Mouse (Mus musculus) hindbrain, embryonic 11.5 days (tissue): ENCODE measurements around the gene Npat. TPM values are rescaled to one million over a fixed set of nuclear protein-coding genes. Genes with fewer than 3 reads are reported as not detected.

ENCODE experiments used
- ATAC-seq: fragments of 200-750 bp; cut with Nextera tagmentation; 2 replicates; pipeline ENCODE4 v1.8.0; 2017; ENCODE audit warnings: mild to moderate bottlenecking, moderate TSS enrichment, moderate library complexity; ENCODE audit not compliant: low FRiP score
- DNase-seq: peaks from one replicate; pipeline ENCODE4 v3.0.0-alpha.2; 2015; ENCODE audit warnings: low spot score
- H3K27ac ChIP-seq: fragments of 300-500 bp; sonication (generic); 2 replicates; pipeline ENCODE4 v1.5.1; 2014; ENCODE audit warnings: mild to moderate bottlenecking, low read depth, low read length
- H3K27me3 ChIP-seq: fragments of 300-500 bp; sonication (generic); 2 replicates; pipeline ENCODE4 v1.6.1; 2014; ENCODE audit warnings: mild to moderate bottlenecking, low read length, moderate library complexity, mixed read lengths; ENCODE audit not compliant: control insufficient read depth, insufficient read depth
- H3K36me3 ChIP-seq: fragments of 300-500 bp; sonication (generic); 2 replicates; pipeline ENCODE4 v1.6.1; 2014; ENCODE audit warnings: mild to moderate bottlenecking, low read length, moderate library complexity, mixed read lengths; ENCODE audit not compliant: control insufficient read depth, insufficient read depth
- H3K4me1 ChIP-seq: fragments of 300-500 bp; sonication (generic); replicated peaks from 2 replicates; pipeline ENCODE4 v1.6.1; 2014; ENCODE audit warnings: low read length, mixed read lengths; ENCODE audit not compliant: control insufficient read depth, insufficient read depth
- H3K4me2 ChIP-seq: fragments of 300-500 bp; sonication (generic); replicated peaks from 2 replicates; pipeline ENCODE4 v1.6.1; 2014; ENCODE audit warnings: mild to moderate bottlenecking, low read depth, low read length
- H3K4me3 ChIP-seq: fragments of 300-500 bp; sonication (generic); 2 replicates; pipeline ENCODE4 v1.5.1; 2014; ENCODE audit warnings: low read depth, low read length
- H3K9ac ChIP-seq: fragments of 300-500 bp; sonication (generic); 2 replicates; pipeline ENCODE4 v1.6.1; 2014; ENCODE audit warnings: low read depth, low read length
- H3K9me3 ChIP-seq: fragments of 300-500 bp; sonication (generic); 2 replicates; pipeline ENCODE4 v1.6.1; 2016; ENCODE audit warnings: low read length; ENCODE audit not compliant: control insufficient read depth
- WGBS: fragments of 180-500 bp; shearing (Covaris S2); extraction: QIAGEN DNeasy Blood & Tissue Kit; methylation state at CpG from one replicate; pipeline ENCODE4 v1.1.7; 2014; 5-methylcytosine and 5-hydroxymethylcytosine counted together
- polyA plus RNA-seq: library from polyadenylated mRNA; unstranded; fragments of >200 nt; fragmentation: Nextera tagmentation; extraction: Ambion mirVana; gene quantifications from 2 replicates; pipeline ENCODE4 v1.2.1, GENCODE M21; 2014

Npat gene
- polyA plus RNA-seq, 1 experiment from 2014 or later = 20.3 TPM

DNA sequence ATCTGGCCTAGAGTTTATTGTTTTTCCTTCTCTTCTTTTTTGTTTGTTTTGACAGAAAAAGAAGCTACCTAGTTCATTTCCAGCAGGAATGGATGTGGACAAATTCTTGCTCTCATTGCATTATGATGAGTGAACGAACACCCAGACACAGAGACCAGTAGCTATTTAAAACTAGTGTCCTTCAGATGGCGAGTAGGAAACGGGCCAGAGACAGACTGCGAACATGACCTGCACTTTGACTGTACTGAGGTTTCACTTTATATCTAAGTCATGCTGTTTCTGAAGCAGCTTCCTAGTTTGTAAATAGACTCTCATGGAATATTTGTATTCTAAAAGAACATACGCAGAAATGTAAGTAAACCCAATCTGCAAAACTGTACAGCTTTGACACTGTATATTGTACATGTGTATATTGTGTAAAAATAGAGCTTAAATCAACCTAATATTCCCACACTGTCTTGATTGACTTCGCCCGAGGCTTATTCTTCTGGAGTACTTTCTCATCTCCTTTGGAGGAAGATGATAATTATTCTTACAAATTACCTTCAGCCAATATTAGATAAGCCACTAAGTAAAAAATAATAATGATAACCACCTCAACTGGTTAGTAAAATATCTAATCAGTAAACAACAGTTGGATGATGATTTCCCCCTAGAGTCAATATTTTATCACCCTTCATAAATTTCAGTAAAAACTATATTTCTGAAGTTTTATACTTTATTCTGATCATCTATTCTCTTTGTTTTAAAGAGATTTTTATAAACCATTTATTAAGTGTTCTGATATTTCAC lies 35.9 kb downstream of the Npat start:
- no peaks in the 10 kb centered on the region for H3K4me1 ChIP-seq
- H3K4me2 ChIP-seq = no peak overlapping the region
- peaks cover 2% of the 10 kb centered on the region; the same call in 1 of the 2 replicates for H3K36me3 ChIP-seq
- H3K27ac ChIP-seq = no peak overlapping the region
- WGBS = 92% methylated on average over 7 of the region's 7 CpGs
- ATAC-seq (no peak), DNase-seq (no peak)
- H3K27me3 ChIP-seq = no peaks in the 10 kb centered on the region
- no peaks in the 10 kb centered on the region for H3K9me3 ChIP-seq
- H3K4me3 ChIP-seq = no peak overlapping the region
- no peak overlapping the region for H3K9ac ChIP-seq

DNA sequence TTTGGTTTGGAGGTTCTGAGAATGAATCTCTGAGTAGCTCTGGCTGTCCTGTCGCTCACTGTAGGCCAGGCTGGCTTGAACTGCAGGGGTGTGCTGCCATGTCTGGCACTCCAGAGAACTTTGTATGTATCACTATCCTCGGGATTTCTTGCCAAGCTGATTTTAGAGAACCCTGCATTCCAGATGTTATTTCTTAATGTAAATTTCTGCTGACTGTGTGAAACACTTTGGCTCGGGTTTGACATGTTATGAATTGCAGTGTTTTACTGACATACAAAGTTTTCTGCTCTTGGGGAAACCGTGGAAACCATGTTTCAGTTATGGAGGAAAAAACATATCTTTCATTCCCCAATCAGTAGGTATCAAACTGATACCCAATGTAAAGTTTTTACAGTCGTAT lies 38.9 kb downstream of the Npat start:
- H3K36me3 ChIP-seq = peaks cover 4% of the 10 kb centered on the region; the same call in 1 of the 2 replicates
- DNase-seq (no peak), ATAC-seq (no peak)
- no peak overlapping the region for H3K4me2 ChIP-seq
- no peak overlapping the region for H3K4me3 ChIP-seq
- H3K4me1 ChIP-seq = no peaks in the 10 kb centered on the region
- no peaks in the 10 kb centered on the region for H3K9me3 ChIP-seq
- WGBS = 90% methylated on average over 5 of the region's 5 CpGs
- H3K9ac ChIP-seq = no peak overlapping the region
- H3K27me3 ChIP-seq = no peaks in the 10 kb centered on the region
- no peak overlapping the region for H3K27ac ChIP-seq

DNA sequence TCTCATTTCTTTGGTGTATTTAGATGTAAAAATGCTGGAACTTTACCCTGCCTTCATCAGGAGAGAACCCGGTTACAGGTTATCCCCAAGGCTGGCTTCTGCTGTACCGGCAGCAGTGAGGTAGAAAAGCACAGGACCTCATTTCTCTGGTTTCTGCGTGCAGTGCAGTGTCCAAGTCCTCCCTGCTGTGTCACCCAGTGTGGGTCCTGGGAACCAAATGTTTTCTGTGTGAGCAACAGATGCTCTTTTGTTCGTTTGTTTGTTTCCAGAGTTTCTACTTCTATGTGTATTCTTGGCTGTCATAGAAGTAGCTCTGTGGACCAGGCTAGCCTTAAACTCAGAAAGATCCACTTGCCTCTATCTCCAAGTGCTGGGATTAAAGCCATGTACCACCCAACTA lies 45.0 kb downstream of the Npat start:
- DNase-seq = no peak
- Histone ChIP-seq H3K4me3 (no peak overlapping the region), H3K4me1 (no peaks in the 10 kb centered on the region), H3K36me3 (0 out of 2 replicates have a peak, but pooled peaks cover 2% of the 10 kb centered on the region), H3K27ac (no peak overlapping the region), H3K9ac (no peak overlapping the region), H3K27me3 (no peaks in the 10 kb centered on the region), H3K9me3 (no peaks in the 10 kb centered on the region), H3K4me2 (no peak overlapping the region)
- WGBS = 82% methylated on average over 4 of the region's 4 CpGs
- no peak for ATAC-seq

DNA sequence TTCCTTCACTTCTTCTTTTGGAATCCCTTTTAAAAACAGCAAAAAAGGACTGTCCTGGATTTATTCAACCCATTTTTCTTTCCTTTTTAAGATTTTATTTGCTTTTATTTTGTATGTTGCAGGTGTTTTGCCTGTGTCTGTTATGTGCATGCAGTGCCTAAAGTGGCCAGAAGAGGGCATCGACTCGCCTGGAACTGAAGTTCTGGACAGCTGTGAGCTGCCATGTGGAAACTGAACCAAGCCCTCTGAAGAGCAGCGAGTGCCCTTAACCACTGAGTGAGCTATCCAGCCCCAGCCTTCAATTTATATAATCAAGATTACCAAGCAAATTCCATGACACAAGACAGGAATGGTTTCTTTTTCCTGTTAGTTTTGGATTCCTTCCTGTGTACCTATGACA lies 57.9 kb downstream of the Npat start:
- WGBS = 21% methylated on average over 3 of the region's 3 CpGs
- peak; percentile 77 for DNase-seq
- Histone ChIP-seq H3K9me3 (no peaks in the 10 kb centered on the region), H3K4me3 (no peak overlapping the region), H3K27ac (no peak overlapping the region), H3K9ac (no peak overlapping the region), H3K36me3 (no peaks in the 10 kb centered on the region), H3K27me3 (no peaks in the 10 kb centered on the region), H3K4me1 (no peaks in the 10 kb centered on the region), H3K4me2 (no peak overlapping the region)
- no peak for ATAC-seq

DNA sequence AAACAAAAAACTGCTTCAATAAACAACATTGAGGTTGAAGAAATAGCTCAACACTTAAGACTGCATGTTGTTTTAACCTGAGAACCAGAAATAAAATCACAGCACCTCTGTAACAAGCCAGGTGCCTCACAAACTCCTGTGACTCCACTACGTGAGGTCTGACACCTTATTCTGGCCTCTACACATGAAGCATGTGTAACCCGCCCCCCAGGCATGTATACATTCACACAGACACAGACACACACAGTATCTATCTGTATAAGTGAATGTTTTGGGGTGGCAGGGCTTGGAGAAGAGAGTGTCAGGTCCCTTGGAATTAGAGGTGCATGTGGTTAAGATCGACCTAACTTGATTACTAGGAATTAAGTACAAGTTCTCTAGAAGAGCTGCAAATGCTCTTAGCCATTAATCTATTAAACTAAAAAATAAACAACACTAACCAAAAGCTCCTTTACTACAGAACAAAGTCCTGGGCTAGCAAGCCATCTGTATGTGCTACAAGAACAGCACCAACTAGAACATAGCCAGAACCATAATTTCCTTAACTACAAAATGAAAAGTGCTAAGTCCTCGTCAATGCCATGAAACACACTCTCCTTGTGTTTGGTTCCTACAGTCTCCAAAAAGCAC lies 60.2 kb downstream of the Npat start:
- Histone ChIP-seq H3K36me3 (no peaks in the 10 kb centered on the region), H3K27ac (no peak overlapping the region), H3K27me3 (no peaks in the 10 kb centered on the region), H3K9ac (no peak overlapping the region), H3K4me2 (no peak overlapping the region), H3K4me1 (no peaks in the 10 kb centered on the region), H3K9me3 (no peaks in the 10 kb centered on the region), H3K4me3 (no peak overlapping the region)
- ATAC-seq (no peak), DNase-seq (no peak)
- 92% methylated on average over 4 of the region's 4 CpGs for WGBS

DNA sequence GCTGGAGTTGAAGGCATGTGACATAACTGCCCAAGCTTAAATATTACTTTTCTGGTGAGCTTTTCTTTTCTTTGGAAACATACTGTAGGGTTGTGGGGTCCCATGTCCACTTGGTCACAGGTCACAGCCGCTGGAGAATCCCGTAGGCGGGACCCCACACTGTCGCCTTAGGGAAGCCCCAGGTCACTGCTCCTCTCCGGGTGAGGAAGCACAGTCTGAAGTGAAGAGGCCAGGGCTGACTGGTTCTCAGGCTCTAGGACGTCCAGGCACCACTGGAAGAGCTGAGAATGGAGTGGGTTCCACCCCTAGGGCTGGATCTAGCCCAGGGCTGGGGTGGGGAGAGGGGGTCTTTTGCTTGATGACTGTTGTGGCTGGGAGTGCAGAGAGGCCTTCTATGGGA lies 61.8 kb downstream of the Npat start:
- no peaks in the 10 kb centered on the region for H3K9me3 ChIP-seq
- 77% methylated on average over 6 of the region's 6 CpGs for WGBS

DNA sequence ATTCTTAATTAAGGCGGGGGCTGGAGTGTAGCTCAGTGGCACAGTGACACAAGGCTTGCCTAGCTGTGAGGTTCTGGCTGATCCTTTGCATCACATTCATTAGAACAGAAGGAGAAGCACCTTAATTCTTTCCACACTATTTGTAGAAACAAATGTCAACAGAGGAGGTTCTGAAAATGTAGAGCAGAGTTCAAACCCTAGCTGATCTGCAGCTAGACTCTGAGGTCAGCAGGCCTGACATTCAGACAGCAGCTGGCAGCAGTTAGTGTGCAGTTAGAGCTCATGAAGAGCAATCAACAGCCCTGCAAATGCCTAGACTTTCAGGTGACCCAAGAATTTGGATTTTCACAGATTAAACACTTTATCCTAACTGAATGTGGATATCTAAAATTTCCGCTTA lies 64.7 kb downstream of the Npat start:
- H3K36me3 ChIP-seq = no peaks in the 10 kb centered on the region
- no peak overlapping the region for H3K4me2 ChIP-seq
- no peaks in the 10 kb centered on the region for H3K4me1 ChIP-seq
- H3K9ac ChIP-seq = no peak overlapping the region
- H3K4me3 ChIP-seq = no peak overlapping the region
- ATAC-seq (no peak), DNase-seq (no peak)
- no peak overlapping the region for H3K27ac ChIP-seq
- no peaks in the 10 kb centered on the region for H3K9me3 ChIP-seq
- WGBS = 92% methylated on average over 2 of the region's 2 CpGs
- no peaks in the 10 kb centered on the region for H3K27me3 ChIP-seq

More for the DNA sequence above, 61.8 kb downstream of the Npat start:
- no peaks in the 10 kb centered on the region for H3K27me3 ChIP-seq
- no peak overlapping the region for H3K4me2 ChIP-seq
- no peak overlapping the region for H3K27ac ChIP-seq
- DNase-seq (no peak), ATAC-seq (no peak)
- H3K36me3 ChIP-seq = no peaks in the 10 kb centered on the region
- no peaks in the 10 kb centered on the region for H3K4me1 ChIP-seq
- no peak overlapping the region for H3K4me3 ChIP-seq
- H3K9ac ChIP-seq = no peak overlapping the region

DNA sequence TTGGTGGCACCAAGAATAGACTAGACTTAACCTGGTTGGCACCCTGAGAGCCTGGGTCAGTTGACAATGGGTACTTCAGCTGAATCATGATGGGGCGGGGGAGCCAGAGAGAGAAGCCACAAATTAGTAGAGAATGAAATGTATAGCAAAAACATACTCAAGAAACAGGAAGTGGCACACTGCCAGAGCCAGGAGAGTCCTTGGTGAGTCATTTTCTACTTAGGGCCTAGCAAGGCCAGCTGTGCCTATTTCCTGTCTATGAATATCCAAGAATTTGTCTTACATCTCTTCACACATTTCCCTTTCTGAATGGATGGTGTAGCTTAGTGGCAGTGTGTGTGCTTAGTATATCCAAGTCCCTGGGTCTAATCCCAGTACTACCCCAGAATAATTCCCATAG lies 66.5 kb downstream of the Npat start:
- H3K4me3 ChIP-seq = no peak overlapping the region
- no peaks in the 10 kb centered on the region for H3K27me3 ChIP-seq
- WGBS = 88% methylated on average over 1 of the region's 1 CpGs
- DNase-seq (no peak), ATAC-seq (no peak)
- no peaks in the 10 kb centered on the region for H3K36me3 ChIP-seq
- H3K9ac ChIP-seq = no peak overlapping the region
- H3K4me1 ChIP-seq = no peaks in the 10 kb centered on the region
- no peak overlapping the region for H3K27ac ChIP-seq
- H3K9me3 ChIP-seq = no peaks in the 10 kb centered on the region
- no peak overlapping the region for H3K4me2 ChIP-seq

DNA sequence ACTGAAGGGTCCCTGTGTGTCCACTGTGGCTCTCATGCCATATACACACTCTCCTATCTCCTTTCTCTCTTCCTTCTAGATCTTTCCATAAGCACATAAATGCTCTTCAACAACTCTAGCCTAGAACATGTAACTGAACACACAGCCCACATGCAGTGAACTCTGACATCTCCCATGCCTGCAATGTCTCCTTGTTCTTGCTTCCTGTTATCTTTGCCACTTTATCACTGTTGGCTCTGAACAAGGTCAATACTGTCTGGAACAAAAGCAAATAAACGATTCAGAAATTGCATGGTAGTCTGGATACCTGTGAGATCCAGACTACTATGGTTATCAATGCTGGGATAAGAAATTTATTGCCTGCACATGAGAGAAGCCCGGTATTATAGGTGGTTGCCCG lies 67.0 kb downstream of the Npat start:
- H3K9ac ChIP-seq = no peak overlapping the region
- no peak overlapping the region for H3K4me2 ChIP-seq
- WGBS = 82% methylated on average over 3 of the region's 3 CpGs
- H3K4me3 ChIP-seq = no peak overlapping the region
- H3K27ac ChIP-seq = no peak overlapping the region
- DNase-seq (no peak), ATAC-seq (no peak)
- no peaks in the 10 kb centered on the region for H3K36me3 ChIP-seq
- H3K27me3 ChIP-seq = no peaks in the 10 kb centered on the region
- no peaks in the 10 kb centered on the region for H3K4me1 ChIP-seq
- H3K9me3 ChIP-seq = no peaks in the 10 kb centered on the region
